In the genomic region with DNA sequence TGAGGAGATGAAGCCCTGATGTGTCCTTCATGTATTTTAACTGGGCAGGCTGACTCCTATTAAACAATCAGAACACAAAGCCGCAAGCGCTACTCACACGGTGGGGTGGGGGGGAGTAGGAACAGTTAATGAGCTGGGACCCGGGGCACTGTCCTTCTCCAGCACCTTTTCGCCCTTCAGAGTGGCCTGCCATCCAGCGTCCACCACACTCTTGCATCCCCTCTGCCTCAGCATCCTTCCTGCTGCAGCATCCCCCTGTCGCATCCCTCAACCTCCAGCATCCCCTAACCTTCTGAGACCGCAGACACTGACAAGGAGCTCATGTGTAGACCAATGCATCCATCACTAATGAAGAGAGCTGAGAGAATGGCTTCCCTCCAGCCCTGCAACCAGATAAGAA, we compare ENCODE assay signal across 12 mouse cellular contexts. TPM values are rescaled to one million over a fixed set of nuclear protein-coding genes. Genes with fewer than 3 reads are reported as not detected.
A peak's percentile ranks its signal among the peaks of the same experiment; 100 is the strongest.
DNase-seq lines count a peak whose midpoint lies in the region; ATAC-seq and TF ChIP-seq lines count a peak whose summit lies in the region.
"Had no signal": no experiment of that assay in that cellular context is flagged by ENCODE, and none has a peak within 500 bp of the region (broad histone marks: within the 10 kb centered on the region; RNA-seq: fewer than 3 reads in every experiment).

No protein-coding gene starts in this region.

- H3K4me3 ChIP-seq in forebrain, embryonic 12.5 days (replicated peaks), result no peak overlapping the region
- H3K4me3 ChIP-seq in forebrain, embryonic 10.5 days, result no peak overlapping the region
- no peak overlapping the region for H3K4me3 ChIP-seq in lung, embryonic 14.5 days (ENCODE audit: low read depth, low read length)
- no peak overlapping the region for H3K4me3 ChIP-seq in hindbrain, embryonic 16.5 days (ENCODE audit: low read length)
- H3K4me3 ChIP-seq in neural tube, embryonic 13.5 days, result no peak overlapping the region

- H3K27ac ChIP-seq in forebrain, embryonic 12.5 days, result no peak overlapping the region
- H3K27ac ChIP-seq in forebrain, embryonic 10.5 days, result no peak overlapping the region
- H3K27ac ChIP-seq in lung, embryonic 14.5 days (ENCODE audit: low read depth), result no peak overlapping the region
- H3K27ac ChIP-seq in hindbrain, embryonic 16.5 days (ENCODE audit: low read depth, low read length), result no peak overlapping the region
- no peak overlapping the region for H3K27ac ChIP-seq in neural tube, embryonic 13.5 days (replicated peaks)
- H3K27ac ChIP-seq: liver, embryonic 14.5 days had no signal

- H3K9me3 ChIP-seq in forebrain, embryonic 12.5 days, result no peaks in the 10 kb centered on the region
- no peaks in the 10 kb centered on the region for H3K9me3 ChIP-seq in forebrain, embryonic 10.5 days
- H3K9me3 ChIP-seq in lung, embryonic 14.5 days (ENCODE audit: low read depth, low read length), result no peaks in the 10 kb centered on the region
- no peaks in the 10 kb centered on the region for H3K9me3 ChIP-seq in hindbrain, embryonic 16.5 days (ENCODE audit: control insufficient read depth, low read length)
- H3K9me3 ChIP-seq in neural tube, embryonic 13.5 days, result no peaks in the 10 kb centered on the region

- TF ChIP-seq CTCF in lung, embryonic 14.5 days (IDR thresholded peaks at IDR 0.05; ENCODE audit: low read depth), result no peak

- H3K27me3 ChIP-seq in forebrain, embryonic 12.5 days, result 0 out of 2 replicates have a peak, but pooled peaks cover 3% of the 10 kb centered on the region
- H3K27me3 ChIP-seq in forebrain, embryonic 10.5 days (ENCODE audit: poor library complexity, severe bottlenecking), result peaks cover 8% of the 10 kb centered on the region; the same call in 1 of the 2 replicates
- H3K27me3 ChIP-seq in lung, embryonic 14.5 days (ENCODE audit: insufficient read depth, low read length), result no peaks in the 10 kb centered on the region
- H3K27me3 ChIP-seq in hindbrain, embryonic 16.5 days (replicated peaks; ENCODE audit: control insufficient read depth, insufficient read depth, low read length), result no peaks in the 10 kb centered on the region
- H3K27me3 ChIP-seq in neural tube, embryonic 13.5 days, result no peaks in the 10 kb centered on the region

- ATAC-seq in forebrain, embryonic 12.5 days (ENCODE audit: low FRiP score), result no peak; the same call in 1 of the 2 replicates
- ATAC-seq in lung, embryonic 14.5 days (ENCODE audit: insufficient read depth), result no peak
- peak; percentile 28 for ATAC-seq in hindbrain, embryonic 16.5 days
- ATAC-seq in neural tube, embryonic 13.5 days (ENCODE audit: low read depth), result 0 out of 2 replicates have a peak, but pooled peaks have one; percentile 23

- H3K4me1 ChIP-seq in forebrain, embryonic 12.5 days, result peaks cover 2% of the 10 kb centered on the region; the same call in 1 of the 2 replicates
- H3K4me1 ChIP-seq in forebrain, embryonic 10.5 days, result peaks cover 8% of the 10 kb centered on the region
- no peaks in the 10 kb centered on the region for H3K4me1 ChIP-seq in lung, embryonic 14.5 days (ENCODE audit: insufficient read depth)
- H3K4me1 ChIP-seq in hindbrain, embryonic 16.5 days (ENCODE audit: control insufficient read depth, insufficient read depth, low read depth, low read length), result peaks cover 3% of the 10 kb centered on the region; the same call in 1 of the 2 replicates
- peaks cover 5% of the 10 kb centered on the region; the same call in 1 of the 2 replicates for H3K4me1 ChIP-seq in neural tube, embryonic 13.5 days (replicated peaks)

- H3K9ac ChIP-seq in forebrain, embryonic 12.5 days, result no peak overlapping the region
- H3K9ac ChIP-seq in lung, embryonic 14.5 days, result no peak overlapping the region
- no peak overlapping the region for H3K9ac ChIP-seq in hindbrain, embryonic 16.5 days (ENCODE audit: low read depth, low read length)
- H3K9ac ChIP-seq in neural tube, embryonic 13.5 days, result 0 out of 2 replicates have a peak overlapping the region, but pooled peaks have one; percentile 26
- H3K9ac ChIP-seq: liver, embryonic 14.5 days had no signal

- WGBS in forebrain, embryonic 12.5 days, result 69% methylated on average over 8 of the region's 8 CpGs
- 50% methylated on average over 8 of the region's 8 CpGs for WGBS in forebrain, embryonic 10.5 days
- 41% methylated on average over 8 of the region's 8 CpGs for WGBS in lung, embryonic 14.5 days
- 49% methylated on average over 8 of the region's 8 CpGs for WGBS in hindbrain, embryonic 16.5 days
- 57% methylated on average over 8 of the region's 8 CpGs for WGBS in neural tube, embryonic 13.5 days

- H3K36me3 ChIP-seq in forebrain, embryonic 12.5 days (replicated peaks), result no peaks in the 10 kb centered on the region
- H3K36me3 ChIP-seq in forebrain, embryonic 10.5 days (replicated peaks), result no peaks in the 10 kb centered on the region
- no peaks in the 10 kb centered on the region for H3K36me3 ChIP-seq in lung, embryonic 14.5 days (ENCODE audit: insufficient read depth)
- no peaks in the 10 kb centered on the region for H3K36me3 ChIP-seq in hindbrain, embryonic 16.5 days (ENCODE audit: control insufficient read depth, insufficient read depth, low read length)
- H3K36me3 ChIP-seq in neural tube, embryonic 13.5 days, result no peaks in the 10 kb centered on the region

- no peak for DNase-seq in forebrain, embryonic 10.5 days (ENCODE audit: extremely low spot score, low spot score)
- DNase-seq in lung, embryonic 14.5 days, result no peak
- no peak for DNase-seq in lung, adult 18-20 months
- DNase-seq in natural killer cell, adult 2 months (ENCODE audit: low spot score in 2 of 2), result no peak
- no peak for DNase-seq in lung, postnatal 14 days

- peak overlapping the region; percentile 37; the same call in 1 of the 2 replicates for H3K4me2 ChIP-seq in forebrain, embryonic 12.5 days
- peak overlapping the region; percentile 49 for H3K4me2 ChIP-seq in lung, embryonic 14.5 days
- no peak overlapping the region; the same call in 1 of the 2 replicates for H3K4me2 ChIP-seq in hindbrain, embryonic 16.5 days (ENCODE audit: low read length)
- H3K4me2 ChIP-seq in neural tube, embryonic 13.5 days, result peak overlapping the region; percentile 38

RNA-seq across cellular contexts. Expression of a gene that starts 54.2 kb away (rescaled TPM):
- polyA plus RNA-seq in forebrain, embryonic 12.5 days (2016; fragmentation: Nextera tagmentation; extraction: Ambion mirVana), result not detected in 2 replicates
- not detected in 2 replicates for polyA plus RNA-seq in forebrain, embryonic 10.5 days (2016; fragmentation: Nextera tagmentation; extraction: Ambion mirVana)
- polyA plus RNA-seq in lung, embryonic 14.5 days (2014; fragmentation: Nextera tagmentation; extraction: Ambion mirVana), result not detected in 2 replicates
- polyA plus RNA-seq in hindbrain, embryonic 16.5 days (2015; fragmentation: Nextera tagmentation; extraction: Ambion mirVana), result not detected in 2 replicates
- polyA plus RNA-seq in neural tube, embryonic 13.5 days (2015; fragmentation: Nextera tagmentation; extraction: Ambion mirVana), result not detected in 2 replicates
- polyA plus RNA-seq: embryonic facial prominence, embryonic 11.5 days; intestine, embryonic 16.5 days; liver, embryonic 14.5 days; urinary bladder, adult 2 months had no signal

RNA-seq across cellular contexts. Expression of a gene that starts 55.5 kb away (rescaled TPM):
- not detected in 2 replicates for polyA plus RNA-seq in forebrain, embryonic 12.5 days (2016; fragmentation: Nextera tagmentation; extraction: Ambion mirVana)
- polyA plus RNA-seq in forebrain, embryonic 10.5 days (2016; fragmentation: Nextera tagmentation; extraction: Ambion mirVana), result 0.14 TPM in 1 of 2 replicates, not detected in the other
- not detected in 2 replicates for polyA plus RNA-seq in lung, embryonic 14.5 days (2014; fragmentation: Nextera tagmentation; extraction: Ambion mirVana)
- polyA plus RNA-seq in hindbrain, embryonic 16.5 days (2015; fragmentation: Nextera tagmentation; extraction: Ambion mirVana), result not detected in 2 replicates
- polyA plus RNA-seq in neural tube, embryonic 13.5 days (2015; fragmentation: Nextera tagmentation; extraction: Ambion mirVana), result not detected in 2 replicates
- polyA plus RNA-seq: embryonic facial prominence, embryonic 11.5 days; intestine, embryonic 16.5 days; liver, embryonic 14.5 days; urinary bladder, adult 2 months had no signal

RNA-seq across cellular contexts. Expression of a gene that starts 57.5 kb away (rescaled TPM):
- not detected in 2 replicates for polyA plus RNA-seq in forebrain, embryonic 12.5 days (2016; fragmentation: Nextera tagmentation; extraction: Ambion mirVana)
- polyA plus RNA-seq in forebrain, embryonic 10.5 days (2016; fragmentation: Nextera tagmentation; extraction: Ambion mirVana), result not detected in 2 replicates
- polyA plus RNA-seq in lung, embryonic 14.5 days (2014; fragmentation: Nextera tagmentation; extraction: Ambion mirVana), result not detected in 2 replicates
- not detected in 2 replicates for polyA plus RNA-seq in hindbrain, embryonic 16.5 days (2015; fragmentation: Nextera tagmentation; extraction: Ambion mirVana)
- polyA plus RNA-seq in neural tube, embryonic 13.5 days (2015; fragmentation: Nextera tagmentation; extraction: Ambion mirVana), result not detected in 2 replicates
- polyA plus RNA-seq: embryonic facial prominence, embryonic 11.5 days; intestine, embryonic 16.5 days; liver, embryonic 14.5 days; urinary bladder, adult 2 months had no signal

Comparison
In these comparisons a context has a peak if more than half of its experiments do, and no peak if none do; other contexts are left out.
1. ATAC-seq: peak in hindbrain, embryonic 16.5 days (single experiment) and neural tube, embryonic 13.5 days (single experiment); none in forebrain, embryonic 12.5 days (single experiment) and lung, embryonic 14.5 days (single experiment).